Mouse (Mus musculus) mature B cell (primary cell): Measurements from ENCODE around the gene Epn3.

Experiments used
- in situ Hi-C: fragments of 300-500 bp; cut with MboI; formaldehyde crosslinking; loops from 2 replicates; pipeline ENCODE4 v1.14.3; 2019

The Epn3 gene

GRCm38 (mm10) chr11:94499661-94500152, at the start of gene Epn3:
Gene Epn3 (minus strand): TSS chr11:94499974.
- in situ Hi-C loops: no loop called here

- in situ Hi-C loops: no loop called here
Observed at GRCm38 (mm10) chr11:94548888-94549690, 49.3 kb upstream of the Epn3 start, which contains the start of gene Rsad1. Gene Rsad1 (minus strand): TSS chr11:94549255.

GRCm38 (mm10) chr11:94548041-94548784, 48.4 kb upstream of the Epn3 start:
- in situ Hi-C loops: no loop called here

- in situ Hi-C loops: no loop called here
Observed at GRCm38 (mm10) chr11:94547271-94547670, 47.5 kb upstream of the Epn3 start.

- in situ Hi-C loops: no loop called here
Observed at GRCm38 (mm10) chr11:94546381-94546780, 46.6 kb upstream of the Epn3 start.

GRCm38 (mm10) chr11:94544422-94544821, 44.6 kb upstream of the Epn3 start:
- in situ Hi-C loops: no loop called here

GRCm38 (mm10) chr11:94543932-94544331, 44.2 kb upstream of the Epn3 start:
- in situ Hi-C loops: no loop called here

GRCm38 (mm10) chr11:94543344-94543743, 43.6 kb upstream of the Epn3 start:
- in situ Hi-C loops: no loop called here

GRCm38 (mm10) chr11:94542400-94542799, 42.6 kb upstream of the Epn3 start:
- in situ Hi-C loops: no loop called here

- in situ Hi-C loops: no loop called here
Observed at GRCm38 (mm10) chr11:94539761-94540160, 40.0 kb upstream of the Epn3 start.

GRCm38 (mm10) chr11:94538733-94539292, 39.0 kb upstream of the Epn3 start:
- in situ Hi-C loops: no loop called here

- in situ Hi-C loops: no loop called here
Observed at GRCm38 (mm10) chr11:94533171-94533570, 33.4 kb upstream of the Epn3 start.

- in situ Hi-C loops: no loop called here
Observed at GRCm38 (mm10) chr11:94528879-94529278, 29.1 kb upstream of the Epn3 start.

- in situ Hi-C loops: no loop called here
Observed at GRCm38 (mm10) chr11:94526171-94526879, 26.6 kb upstream of the Epn3 start.

- in situ Hi-C loops: no loop called here
Observed at GRCm38 (mm10) chr11:94521219-94521843, 21.6 kb upstream of the Epn3 start, which contains the start of gene Mycbpap. Gene Mycbpap (minus strand): TSS chr11:94521742.

- in situ Hi-C loops: no loop called here
Observed at GRCm38 (mm10) chr11:94513452-94513851, 13.7 kb upstream of the Epn3 start.

GRCm38 (mm10) chr11:94508976-94509375, 9.2 kb upstream of the Epn3 start:
- in situ Hi-C loops: no loop called here

- in situ Hi-C loops: no loop called here
Observed at GRCm38 (mm10) chr11:94501482-94501881, 1.7 kb upstream of the Epn3 start.

GRCm38 (mm10) chr11:94500362-94500761, 588 bp upstream of the Epn3 start:
- in situ Hi-C loops: no loop called here

- in situ Hi-C loops: no loop called here
Observed at GRCm38 (mm10) chr11:94499035-94499434, 739 bp downstream of the Epn3 start.
